Mouse (Mus musculus) G1E (cell line): Measurements from ENCODE around the gene Srsf3.

Experiments used
- CTCF ChIP-seq: IDR thresholded peaks from 2 replicates; pipeline ENCODE4 v1.5.1; 2012; ENCODE audit warnings: low read depth, low read length, inconsistent platforms, mixed read lengths
- GATA1 ChIP-seq: IDR thresholded peaks from 2 replicates; pipeline ENCODE4 v1.6.1; 2012; ENCODE audit warnings: borderline replicate concordance, low read length, inconsistent platforms, mixed read lengths
- GATA2 ChIP-seq: IDR thresholded peaks from 2 replicates; pipeline ENCODE4 v1.6.1; 2012; ENCODE audit warnings: low read depth, low read length, inconsistent platforms, borderline replicate concordance
- POLR2AphosphoS5 ChIP-seq: IDR thresholded peaks from 2 replicates; pipeline ENCODE4 v1.6.1; 2012; ENCODE audit warnings: low read depth, low read length, inconsistent platforms; ENCODE audit not compliant: insufficient replicate concordance
- TAL1 ChIP-seq: conservative IDR thresholded peaks from 2 replicates; pipeline ENCODE4 v1.6.1; 2012; ENCODE audit warnings: low read depth, low read length, inconsistent platforms, mixed read lengths

DNA sequence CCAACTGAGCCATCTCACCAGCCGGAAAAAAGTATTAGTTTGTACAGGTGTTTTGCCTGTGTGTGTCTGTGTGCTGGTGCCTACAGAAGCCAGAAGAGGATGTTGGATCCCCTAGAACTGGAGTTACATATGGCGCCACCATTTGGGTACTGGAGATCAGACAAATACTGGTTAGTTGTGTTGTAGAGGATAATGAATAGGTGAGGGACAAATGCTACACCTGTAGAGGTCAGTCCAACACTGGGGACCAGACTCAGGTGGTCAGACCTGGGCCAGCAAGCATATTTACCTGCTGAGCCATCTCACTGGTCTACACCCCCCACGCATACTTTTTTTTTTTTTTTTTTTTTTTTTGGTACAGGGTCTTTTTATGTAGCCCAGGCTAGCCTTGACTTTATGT lies 14.4 kb downstream of the Srsf3 start:
- TF ChIP-seq CTCF (no peak), GATA1 (no peak), TAL1 (no peak), POLR2AphosphoS5 (no peak), GATA2 (no peak)
